Mouse (Mus musculus) heart, embryonic 13.5 days (tissue): ENCODE measurements around the gene Wipf1. TPM values are rescaled to one million over a fixed set of nuclear protein-coding genes. Genes with fewer than 3 reads are reported as not detected.

Source experiments
- ATAC-seq: fragments of 200-750 bp; cut with Nextera tagmentation; 2 replicates; pipeline ENCODE4 v1.8.0; 2017; ENCODE audit warnings: moderate TSS enrichment; ENCODE audit not compliant: insufficient number of reproducible peaks, low FRiP score, low TSS enrichment; ENCODE audit errors: extremely low read depth
- H3K27ac ChIP-seq: fragments of 300-500 bp; sonication (generic); replicated peaks from 2 replicates; pipeline ENCODE4 v1.5.1; 2015; ENCODE audit warnings: moderate library complexity, mild to moderate bottlenecking, inconsistent platforms
- H3K27me3 ChIP-seq: fragments of 300-500 bp; sonication (generic); replicated peaks from 2 replicates; pipeline ENCODE4 v1.6.1; 2015; ENCODE audit warnings: mild to moderate bottlenecking, inconsistent platforms
- H3K36me3 ChIP-seq: fragments of 300-500 bp; sonication (generic); 2 replicates; pipeline ENCODE4 v1.6.1; 2015; ENCODE audit warnings: mild to moderate bottlenecking, inconsistent platforms
- H3K4me1 ChIP-seq: fragments of 300-500 bp; sonication (generic); 2 replicates; pipeline ENCODE4 v1.6.1; 2015; ENCODE audit warnings: inconsistent platforms
- H3K4me2 ChIP-seq: fragments of 300-500 bp; sonication (generic); 2 replicates; pipeline ENCODE4 v1.6.1; 2015; ENCODE audit warnings: inconsistent platforms, mild to moderate bottlenecking, moderate library complexity
- H3K4me3 ChIP-seq: fragments of 300-500 bp; sonication (generic); 2 replicates; pipeline ENCODE4 v1.5.1; 2015; ENCODE audit warnings: moderate library complexity, mild to moderate bottlenecking, inconsistent platforms
- H3K9ac ChIP-seq: fragments of 300-500 bp; sonication (generic); 2 replicates; pipeline ENCODE4 v1.6.1; 2015; ENCODE audit warnings: inconsistent platforms, mild to moderate bottlenecking, moderate library complexity
- H3K9me3 ChIP-seq: fragments of 300-500 bp; sonication (generic); 2 replicates; pipeline ENCODE4 v1.6.1; 2016; ENCODE audit warnings: inconsistent platforms
- whole genome bisulfite sequencing: fragments of 180-500 bp; shearing (Covaris S2); methylation state at CpG from one replicate; pipeline ENCODE4 v1.1.7; 2015; ENCODE audit warnings: mixed read lengths; 5-methylcytosine and 5-hydroxymethylcytosine counted together
- polyA plus RNA-seq: library from polyadenylated mRNA; unstranded; fragments of >200 nt; fragmentation: Nextera tagmentation; extraction: Ambion mirVana; gene quantifications from 2 replicates; pipeline ENCODE4 v1.2.1, GENCODE M21; 2015

Wipf1 gene
- polyA plus RNA-seq, 1 experiment from 2014 or later = 5.0 TPM

DNA sequence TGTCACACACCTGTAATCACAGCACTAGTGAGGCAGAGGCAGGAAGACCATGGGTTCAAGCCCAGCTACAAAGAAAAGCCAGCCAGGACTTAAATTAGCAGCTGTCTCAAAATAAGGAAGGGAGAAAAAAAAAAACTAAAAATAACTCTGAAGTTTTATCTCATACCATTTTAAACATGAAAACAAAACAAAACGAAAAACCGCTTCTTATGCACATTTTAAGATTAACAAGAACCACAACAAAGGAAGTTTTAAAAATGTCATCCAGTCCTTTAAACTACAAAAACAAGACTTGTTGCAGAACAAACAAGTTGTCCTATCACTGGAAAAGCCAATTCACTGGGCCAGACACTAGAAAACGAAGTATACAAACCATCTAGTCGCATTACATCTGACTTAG is 144.4 kb downstream of the Wipf1 start:
- no peak for ATAC-seq
- Histone ChIP-seq H3K27ac (no peak overlapping the region), H3K9ac (peak overlapping the region; percentile 83), H3K27me3 (no peaks in the 10 kb centered on the region), H3K9me3 (no peaks in the 10 kb centered on the region), H3K4me3 (peak overlapping the region; percentile 76), H3K4me2 (peak overlapping the region; percentile 98), H3K36me3 (no peaks in the 10 kb centered on the region), H3K4me1 (peaks cover 13% of the 10 kb centered on the region)
- WGBS = 68% methylated on average over 4 of the region's 4 CpGs

DNA sequence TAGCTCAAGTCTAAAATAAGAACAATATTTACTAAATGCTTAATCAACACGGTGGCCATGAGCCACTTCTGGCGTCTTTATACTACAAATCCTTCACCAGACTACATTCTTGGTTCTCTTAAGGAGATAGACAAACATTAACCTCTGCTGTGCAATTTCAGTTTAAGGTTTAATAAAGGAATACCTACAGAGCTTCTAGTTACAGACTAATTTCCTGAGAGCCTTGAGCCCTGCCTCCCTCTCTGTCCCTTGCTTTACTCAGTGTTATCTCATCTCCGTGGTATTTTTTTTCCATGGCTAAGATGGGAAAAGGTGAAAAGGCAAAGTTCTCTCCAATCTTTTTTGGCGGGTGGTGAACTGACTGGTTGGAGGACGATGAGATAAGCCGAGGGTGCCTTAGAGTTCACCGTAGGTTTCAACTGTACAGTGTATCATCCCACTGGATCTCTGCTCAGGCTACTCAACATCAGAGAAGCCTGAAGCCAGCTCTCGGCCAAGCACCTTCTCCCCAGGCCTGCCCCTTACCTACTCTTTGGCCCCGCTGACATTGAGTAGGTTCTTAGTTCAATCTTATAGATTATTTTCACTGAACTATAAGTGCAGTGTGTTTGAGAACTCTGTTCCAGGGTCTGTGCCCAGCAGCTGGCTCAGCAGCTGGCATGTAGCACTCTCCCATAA is 149.1 kb downstream of the Wipf1 start:
- no peak for ATAC-seq
- no peaks in the 10 kb centered on the region for H3K36me3 ChIP-seq
- H3K27ac ChIP-seq = no peak overlapping the region
- no peak overlapping the region for H3K9ac ChIP-seq
- no peaks in the 10 kb centered on the region for H3K27me3 ChIP-seq
- H3K4me1 ChIP-seq = peaks cover 8% of the 10 kb centered on the region
- H3K4me2 ChIP-seq = no peak overlapping the region
- no peak overlapping the region for H3K4me3 ChIP-seq
- 50% methylated on average over 9 of the region's 9 CpGs for WGBS
- no peaks in the 10 kb centered on the region for H3K9me3 ChIP-seq

DNA sequence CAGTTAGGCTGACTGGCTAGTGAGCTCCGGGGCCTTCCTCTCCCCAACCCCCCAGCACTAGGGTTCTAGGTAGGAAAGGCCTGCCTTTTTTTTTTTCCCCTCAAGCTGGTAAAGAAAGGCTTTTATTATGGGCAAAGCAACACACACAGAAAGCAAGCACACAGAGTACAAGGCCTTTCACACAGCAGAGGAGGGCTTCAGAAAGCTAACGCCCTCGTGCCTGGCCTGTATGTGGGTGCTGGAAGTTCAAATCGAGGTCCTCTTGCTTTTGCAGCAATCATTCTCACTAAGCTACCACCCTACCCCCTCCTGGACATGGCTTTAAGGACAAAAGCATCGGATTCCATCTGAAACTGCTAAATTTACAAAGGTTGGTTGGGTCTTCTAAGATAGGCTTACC is 149.9 kb downstream of the Wipf1 start:
- no peak for ATAC-seq
- 76% methylated on average over 5 of the region's 5 CpGs for WGBS
- no peak overlapping the region for H3K27ac ChIP-seq

More for the DNA sequence above, 149.9 kb downstream of the Wipf1 start:
- Histone ChIP-seq H3K9ac (no peak overlapping the region), H3K4me1 (peaks cover 6% of the 10 kb centered on the region), H3K4me3 (no peak overlapping the region), H3K4me2 (no peak overlapping the region), H3K27me3 (0 out of 2 replicates have a peak, but pooled peaks cover under 1% of the 10 kb centered on the region), H3K36me3 (no peaks in the 10 kb centered on the region), H3K9me3 (no peaks in the 10 kb centered on the region)

Other genes starting within 250 kb of the Wipf1 start
- gene Scrn3, start 217.1 kb downstream of the Wipf1 start, polyA plus RNA-seq = 12.0 and 14.3 TPM in 2 replicates
- gene Cir1, start 217.0 kb downstream of the Wipf1 start, polyA plus RNA-seq = 14.5 and 16.9 TPM in 2 replicates
- gene Gpr155, start 143.2 kb downstream of the Wipf1 start, polyA plus RNA-seq = 4.8 and 4.9 TPM in 2 replicates
- gene Chrna1, start 50.6 kb upstream of the Wipf1 start, polyA plus RNA-seq = 0.15 and 0.37 TPM in 2 replicates
- 16.7 and 17.3 TPM in 2 replicates for gene Chn1, start 245.6 kb upstream of the Wipf1 start, polyA plus RNA-seq